Mouse (Mus musculus): Measurements from ENCODE around the gene Trappc10.

DNA sequence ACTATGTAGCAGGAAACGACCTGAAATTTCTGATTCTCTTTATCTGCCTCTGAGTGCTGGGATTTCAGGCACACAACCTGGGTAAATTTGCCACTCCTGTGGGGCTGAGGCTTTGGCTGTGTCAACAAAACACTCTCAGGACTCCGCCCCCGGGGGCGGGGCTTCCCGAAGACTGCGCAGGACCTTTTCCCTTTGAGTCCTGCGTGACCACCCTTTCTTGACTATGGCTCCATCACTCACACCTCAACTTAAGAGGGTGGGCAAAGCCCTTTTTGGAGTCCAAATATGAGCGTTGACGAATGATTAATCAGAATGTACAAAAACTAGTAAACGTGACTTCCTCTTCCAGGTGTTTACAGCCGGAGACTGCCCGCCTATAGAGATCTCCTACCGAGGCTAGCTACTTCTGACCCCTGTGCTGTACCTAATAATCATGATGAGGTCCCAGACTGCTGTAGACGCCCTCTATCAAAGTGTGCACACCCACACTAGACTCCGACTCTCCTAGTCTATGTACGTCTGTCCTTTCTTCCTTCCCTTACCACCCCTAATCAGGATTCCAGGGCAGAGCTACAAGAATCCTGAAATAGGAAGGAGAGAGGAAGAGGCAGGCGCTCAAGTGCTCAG lies 85.1 kb downstream of the Trappc10 start:
- TF ChIP-seq POLR2A (IDR thresholded peaks at IDR 0.05; ENCODE audit: borderline replicate concordance, control insufficient read depth, low read depth, low read length) (no peak), CTCF (IDR thresholded peaks at IDR 0.05; ENCODE audit: control insufficient read depth, insufficient read depth, low read length) (no peak)

Data from bone marrow, adult 2 months (tissue).